Mouse (Mus musculus) cortical plate, adult 2 months (tissue): ENCODE data around the gene Cpeb1. TPM values are rescaled to one million over a fixed set of nuclear protein-coding genes. Genes with fewer than 3 reads are reported as not detected.
A peak's percentile ranks its signal among the peaks of the same experiment; 100 is the strongest.

Source experiments
- H3K27ac ChIP-seq: fragments of 200-500 bp; 2 replicates; pipeline ENCODE4 v1.5.1; 2012; ENCODE audit warnings: low read length, control low read depth, inconsistent platforms; ENCODE audit not compliant: insufficient read depth
- H3K4me1 ChIP-seq: fragments of 200-500 bp; 2 replicates; pipeline ENCODE4 v1.6.1; 2011; ENCODE audit warnings: low read length; ENCODE audit not compliant: control insufficient read depth, insufficient read depth
- H3K4me3 ChIP-seq: fragments of 200-500 bp; 2 replicates; pipeline ENCODE4 v1.5.1; 2011; ENCODE audit warnings: mild to moderate bottlenecking, low read length, control low read depth; ENCODE audit not compliant: insufficient read depth
- CTCF ChIP-seq: fragments of 200-500 bp; IDR thresholded peaks from 2 replicates; pipeline ENCODE4 v1.5.1; 2011; ENCODE audit warnings: mild to moderate bottlenecking, control low read depth, low read length; ENCODE audit not compliant: insufficient read depth; ENCODE audit errors: extremely low read depth
- POLR2A ChIP-seq: fragments of 200-500 bp; IDR thresholded peaks from 2 replicates; pipeline ENCODE4 v1.6.1; 2011; ENCODE audit warnings: mild to moderate bottlenecking, low read length, control low read depth; ENCODE audit not compliant: insufficient read depth; ENCODE audit errors: extremely low read depth
- polyA plus RNA-seq: library from polyadenylated mRNA; depleted of rRNA; stranded (reverse); fragments of >200 nt; gene quantifications from 2 replicates; pipeline ENCODE4 v1.2.3, GENCODE M21; 2012; rRNA removed

The Cpeb1 gene
- polyA plus RNA-seq, 1 experiment = 128 TPM

DNA sequence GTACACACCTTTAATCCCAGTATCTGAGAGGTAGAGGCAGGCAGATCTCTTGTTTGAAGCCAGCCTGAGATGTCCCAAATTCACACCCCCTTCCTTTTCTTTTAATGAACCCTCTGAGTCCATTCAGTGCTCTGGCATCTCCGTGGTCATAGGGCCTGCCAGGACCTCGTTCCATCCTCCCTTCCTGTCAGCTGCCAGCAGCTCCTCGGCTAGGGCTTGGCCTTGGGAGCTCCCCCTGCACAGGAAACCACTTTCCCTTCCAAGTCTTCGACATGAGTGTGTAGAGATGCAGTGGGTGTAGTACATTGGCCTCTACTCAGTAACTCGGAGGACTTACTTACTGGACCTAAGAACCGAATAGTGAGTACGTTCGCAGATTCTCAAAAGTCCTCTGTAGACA, 139.7 kb downstream of the Cpeb1 start:
- no peak overlapping the region for H3K4me3 ChIP-seq
- TF ChIP-seq POLR2A = no peak
- H3K27ac ChIP-seq = no peak overlapping the region
- no peaks in the 10 kb centered on the region for H3K4me1 ChIP-seq

DNA sequence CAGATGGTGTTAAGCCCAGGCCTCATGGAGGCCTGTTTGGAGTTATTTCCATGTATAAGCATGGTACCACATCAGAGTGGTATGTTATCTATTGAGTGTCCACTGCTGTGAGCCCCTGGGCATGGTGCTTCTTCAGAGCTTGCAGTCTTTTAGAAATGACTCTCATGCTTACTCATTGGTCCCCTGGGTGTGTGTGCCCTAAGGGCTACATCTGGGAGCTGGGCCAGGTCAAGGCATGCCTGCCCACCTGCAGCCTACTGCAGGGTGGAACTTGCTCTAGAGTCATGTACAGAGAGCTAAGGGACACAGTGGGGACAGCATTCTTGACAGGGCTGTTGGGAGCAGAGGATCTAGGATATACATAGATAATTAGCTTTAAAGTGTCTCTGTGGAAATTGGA, 143.7 kb downstream of the Cpeb1 start:
- no peak overlapping the region for H3K4me3 ChIP-seq
- H3K27ac ChIP-seq = no peak overlapping the region
- no peak for TF ChIP-seq CTCF
- no peak for TF ChIP-seq POLR2A

DNA sequence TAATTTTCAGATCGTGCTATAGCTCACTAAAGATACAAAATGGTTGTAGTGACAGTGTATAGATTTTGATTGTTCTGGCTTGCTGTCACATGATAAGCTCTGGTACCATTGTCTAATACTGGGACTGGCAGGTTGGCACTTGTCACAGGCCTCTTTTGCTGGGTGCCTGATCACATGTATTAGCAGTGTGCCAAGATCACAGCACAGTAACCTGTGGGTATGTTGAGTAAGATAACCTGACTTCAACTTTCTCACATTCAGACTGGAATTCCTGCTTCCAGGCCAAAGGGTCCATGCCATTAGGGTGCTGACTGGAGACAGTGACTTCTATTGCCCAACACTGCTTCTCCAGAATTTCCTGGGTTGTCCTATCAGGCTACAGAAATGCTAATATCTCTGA, 144.1 kb downstream of the Cpeb1 start:
- H3K27ac ChIP-seq = no peak overlapping the region
- H3K4me3 ChIP-seq = no peak overlapping the region
- no peaks in the 10 kb centered on the region for H3K4me1 ChIP-seq
- TF ChIP-seq POLR2A (no peak), CTCF (no peak)

More for the DNA sequence above, 143.7 kb downstream of the Cpeb1 start:
- H3K4me1 ChIP-seq = no peaks in the 10 kb centered on the region

DNA sequence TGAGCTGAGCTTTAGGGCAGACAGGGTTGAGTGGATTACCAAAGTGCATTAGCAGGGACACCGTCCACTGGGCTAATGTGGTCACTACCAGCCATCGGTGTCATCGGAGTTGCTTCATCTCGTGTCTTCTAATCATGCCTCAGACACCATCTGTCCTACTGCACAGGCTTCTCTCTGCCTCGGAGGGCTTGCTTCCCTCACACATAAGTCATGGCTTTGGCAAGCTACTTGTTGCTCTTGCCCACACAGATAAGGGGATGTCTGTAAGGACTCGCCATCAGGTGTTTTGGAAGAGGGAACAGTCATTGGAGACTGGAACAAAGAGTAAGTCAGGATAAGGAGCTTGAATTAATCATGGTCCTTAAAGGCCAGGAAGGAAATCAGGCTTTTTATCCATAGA, 146.0 kb downstream of the Cpeb1 start:
- TF ChIP-seq CTCF (no peak), POLR2A (no peak)
- Histone ChIP-seq H3K4me1 (no peaks in the 10 kb centered on the region), H3K27ac (peak overlapping the region; percentile 38; the same call in 1 of the 2 replicates), H3K4me3 (no peak overlapping the region)

DNA sequence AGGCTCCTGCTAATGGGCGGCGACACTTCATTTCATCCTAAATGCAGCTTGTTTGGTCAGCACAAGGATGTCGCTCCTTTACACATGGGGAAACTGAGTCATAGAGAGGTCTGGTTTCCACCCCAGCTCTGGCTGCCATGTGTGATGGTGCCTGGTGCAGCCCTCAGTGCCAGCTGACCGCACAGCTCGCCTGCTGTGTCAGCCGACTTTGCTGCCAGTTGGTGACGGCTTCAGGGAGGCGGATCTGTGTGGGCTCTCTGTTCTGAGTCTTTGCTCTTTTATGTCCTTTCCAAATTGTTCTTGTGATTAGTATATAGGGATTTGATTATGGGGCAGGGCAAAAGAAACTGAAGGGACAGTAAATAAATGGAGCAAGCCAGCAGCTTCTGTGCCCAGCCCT, 147.5 kb downstream of the Cpeb1 start:
- H3K4me1 ChIP-seq = no peaks in the 10 kb centered on the region
- TF ChIP-seq CTCF (no peak), POLR2A (no peak)
- peak overlapping the region; percentile 81 for H3K27ac ChIP-seq
- H3K4me3 ChIP-seq = no peak overlapping the region

DNA sequence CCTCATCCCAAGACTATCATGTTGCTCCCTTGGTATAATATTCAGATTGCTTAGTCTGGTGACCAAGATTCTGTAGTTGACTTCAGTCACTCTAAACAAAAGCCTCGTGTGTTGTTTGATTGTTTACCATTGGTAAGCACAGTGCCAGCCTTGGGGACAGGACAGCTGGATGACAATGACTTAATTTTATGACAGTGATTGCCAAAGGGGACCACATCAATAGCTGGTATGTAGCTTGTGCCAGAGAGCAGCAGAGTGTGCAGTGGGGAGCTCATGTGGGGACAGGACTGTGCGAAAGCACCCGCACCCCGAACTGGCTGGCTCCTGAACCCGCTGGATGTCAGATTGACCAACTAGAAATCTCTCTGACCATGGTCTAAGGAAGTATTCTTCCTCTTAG, 150.6 kb downstream of the Cpeb1 start:
- H3K27ac ChIP-seq = peak overlapping the region; percentile 89
- H3K4me1 ChIP-seq = no peaks in the 10 kb centered on the region
- TF ChIP-seq POLR2A (no peak), CTCF (no peak)
- no peak overlapping the region for H3K4me3 ChIP-seq

DNA sequence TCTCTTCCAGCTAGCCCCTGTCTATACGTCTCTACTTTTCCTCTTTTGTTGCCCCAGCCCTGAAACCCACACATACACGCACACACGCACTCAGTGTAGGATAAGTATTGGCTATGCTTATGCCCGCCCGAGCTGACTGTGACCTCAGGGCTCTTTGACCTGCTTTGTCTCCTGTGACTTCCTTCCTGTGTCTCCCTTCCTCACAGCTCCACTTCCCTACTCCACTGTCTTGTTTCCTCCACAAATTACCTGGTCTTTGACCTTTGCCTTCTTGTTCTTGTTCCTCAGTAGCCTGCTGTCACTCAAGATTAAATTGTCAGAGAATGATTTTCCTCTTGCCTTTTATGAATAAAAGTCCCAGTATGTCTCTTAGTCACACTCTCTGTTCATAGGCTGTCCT, 151.2 kb downstream of the Cpeb1 start:
- TF ChIP-seq POLR2A = no peak
- TF ChIP-seq CTCF = no peak
- Histone ChIP-seq H3K27ac (peak overlapping the region; percentile 89), H3K4me1 (no peaks in the 10 kb centered on the region), H3K4me3 (no peak overlapping the region)

DNA sequence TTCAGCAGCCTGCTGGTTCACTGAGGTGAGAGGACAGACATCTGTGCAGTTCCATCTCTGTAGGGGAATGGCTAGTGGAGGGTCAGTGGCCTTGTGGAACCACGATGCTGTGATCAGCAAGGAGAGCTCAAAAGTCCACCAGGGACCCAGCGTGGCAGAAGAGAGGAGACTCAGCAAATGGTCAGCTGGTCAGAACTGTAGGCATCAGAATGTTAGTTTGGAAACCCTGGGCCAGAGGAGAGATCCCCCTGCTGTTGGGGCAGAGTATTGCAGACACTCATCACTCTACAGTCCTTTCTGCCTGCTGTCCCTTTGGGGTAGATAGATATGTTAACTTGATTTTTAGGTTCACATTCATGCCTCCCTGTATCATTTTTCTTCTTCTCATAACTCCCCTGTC, 151.6 kb downstream of the Cpeb1 start:
- no peaks in the 10 kb centered on the region for H3K4me1 ChIP-seq
- H3K27ac ChIP-seq = peak overlapping the region; percentile 89
- H3K4me3 ChIP-seq = no peak overlapping the region
- no peak for TF ChIP-seq POLR2A
- TF ChIP-seq CTCF = peak; percentile 29; the same call in 1 of the 2 replicates

DNA sequence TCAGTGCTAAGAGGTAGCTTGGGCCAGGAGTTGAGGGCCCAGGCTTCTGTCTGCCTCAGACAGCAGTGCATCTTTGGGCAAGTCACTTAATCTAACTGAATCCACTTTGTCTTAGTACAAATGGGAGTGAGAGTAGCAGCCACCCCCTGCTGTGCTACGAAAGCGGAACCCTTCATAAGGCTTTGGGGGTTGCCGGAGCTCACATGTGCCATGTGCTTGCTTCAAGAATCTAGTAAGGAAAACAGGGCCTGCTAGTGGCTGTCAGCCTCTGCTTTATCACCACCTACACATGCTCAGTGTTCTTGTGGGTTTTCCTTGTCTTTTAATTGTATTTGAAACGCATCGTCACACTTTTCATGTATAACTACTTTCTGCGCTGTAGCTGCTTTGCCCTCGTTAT, 153.9 kb downstream of the Cpeb1 start:
- H3K4me3 ChIP-seq = no peak overlapping the region
- H3K4me1 ChIP-seq = no peaks in the 10 kb centered on the region
- TF ChIP-seq POLR2A (no peak), CTCF (no peak)
- H3K27ac ChIP-seq = no peak overlapping the region

- Histone ChIP-seq H3K4me3 (no peak overlapping the region), H3K27ac (no peak overlapping the region), H3K4me1 (peaks cover 3% of the 10 kb centered on the region; the same call in 1 of the 2 replicates)
- TF ChIP-seq POLR2A = no peak
- no peak for TF ChIP-seq CTCF
Measured at GRCm38 (mm10) chr7:81298206-81298605, 157.1 kb downstream of the Cpeb1 start.

Other genes starting within 250 kb of the Cpeb1 start
- 13.1 and 16.1 TPM in 2 replicates for gene Pde8a, start 241.9 kb downstream of the Cpeb1 start, polyA plus RNA-seq
- 862 and 880 TPM in 2 replicates for gene Rps17, start 110.2 kb downstream of the Cpeb1 start, polyA plus RNA-seq
- 154 and 172 TPM in 2 replicates for gene Ap3b2, start 38.5 kb upstream of the Cpeb1 start, polyA plus RNA-seq
- gene BC048679, start 42.8 kb upstream of the Cpeb1 start, polyA plus RNA-seq = not detected in 2 replicates
- 0.11 and 0.13 TPM in 2 replicates for gene Fsd2, start 111.5 kb upstream of the Cpeb1 start, polyA plus RNA-seq
- 19.9 and 22.3 TPM in 2 replicates for gene Whamm, start 115.8 kb upstream of the Cpeb1 start, polyA plus RNA-seq